Mouse (Mus musculus): Measurements from ENCODE around the gene Frmd4a.

GRCm38 (mm10) chr2:4157396-4157795 lies 139.9 kb downstream of the Frmd4a start:
- TF ChIP-seq CTCF (IDR thresholded peaks at IDR 0.05; ENCODE audit: extremely low read depth, insufficient read depth, insufficient read length, insufficient replicate concordance) (no peak), POLR2A (IDR thresholded peaks at IDR 0.05; ENCODE audit: low read depth, low read length) (no peak)

Data from spleen, adult 2 months (tissue).